Mouse (Mus musculus): Measurements from ENCODE around the gene Pmf1. TPM values are rescaled to one million over a fixed set of nuclear protein-coding genes. Genes with fewer than 3 reads are reported as not detected.
"Not testable (repeated sequence)": the region's sequence is repeated elsewhere in the genome, so short reads cannot be mapped to it uniquely, and the experiment has no call there.

The Pmf1 gene
- polyA plus RNA-seq, 2 experiments from 2014 or later, result 62.7 to 63.7 TPM

- ATAC-seq, result no peak
Measured at GRCm38 (mm10) chr3:88393776-88394375, 16.3 kb downstream of the Pmf1 start.

GRCm38 (mm10) chr3:88384364-88384763, 25.8 kb downstream of the Pmf1 start, which contains the start of gene Bglap:
TSS of gene Bglap (minus strand) at chr3:88384464.
- no peak for ATAC-seq

GRCm38 (mm10) chr3:88382383-88382782, 27.7 kb downstream of the Pmf1 start:
- ATAC-seq, result not testable (repeated sequence)

- ATAC-seq, result peak; percentile 93
Measured at GRCm38 (mm10) chr3:88381389-88382315, 28.5 kb downstream of the Pmf1 start.

- not testable (repeated sequence) for ATAC-seq
Measured at GRCm38 (mm10) chr3:88378599-88378998, 31.5 kb downstream of the Pmf1 start, which contains the start of gene Bglap2. TSS of gene Bglap2 (minus strand) at chr3:88378699.

GRCm38 (mm10) chr3:88376644-88377043, 33.5 kb downstream of the Pmf1 start:
- ATAC-seq, result not testable (repeated sequence)

GRCm38 (mm10) chr3:88375750-88376626, 34.1 kb downstream of the Pmf1 start:
- peak; percentile 84 for ATAC-seq

DNA sequence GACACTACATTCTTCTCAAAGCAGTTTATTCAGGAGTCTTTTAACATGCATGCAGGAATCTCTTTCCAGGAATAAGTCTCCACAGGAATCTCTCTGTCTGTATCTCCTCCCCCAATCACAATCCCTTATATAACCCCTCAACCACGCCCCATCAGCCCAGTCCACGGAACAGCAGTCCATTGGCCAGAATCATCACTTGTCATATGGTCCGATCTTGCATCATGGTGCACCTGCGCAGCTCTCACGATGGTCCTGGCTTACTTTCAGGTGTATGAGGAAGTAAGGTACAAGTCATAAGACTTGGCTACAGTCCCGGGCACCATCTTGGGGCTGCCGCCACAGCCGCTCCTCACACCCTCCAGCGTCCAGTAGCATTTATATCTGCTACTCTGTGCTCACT, 37.5 kb downstream of the Pmf1 start, which contains the start of gene Bglap3:
Bglap3 (minus strand) TSS at position 101 of the 400 bp plus-strand sequence.
- not testable (repeated sequence) for ATAC-seq

- ATAC-seq, result not testable (repeated sequence)
Measured at GRCm38 (mm10) chr3:88368511-88368910, 41.6 kb downstream of the Pmf1 start.

GRCm38 (mm10) chr3:88367517-88367916, 42.6 kb downstream of the Pmf1 start:
- ATAC-seq, result not testable (repeated sequence)

- peak; percentile 84 for ATAC-seq
Measured at GRCm38 (mm10) chr3:88366830-88367428, 43.2 kb downstream of the Pmf1 start.

- ATAC-seq, result no peak
Measured at GRCm38 (mm10) chr3:88365705-88366361, 44.3 kb downstream of the Pmf1 start.

GRCm38 (mm10) chr3:88364337-88364736, 45.8 kb downstream of the Pmf1 start, which contains the start of gene Paqr6:
TSS of gene Paqr6 (plus strand) at chr3:88364584.
- ATAC-seq, result no peak

- no peak for ATAC-seq
Measured at GRCm38 (mm10) chr3:88363700-88364099, 46.4 kb downstream of the Pmf1 start.

- no peak for ATAC-seq
Measured at GRCm38 (mm10) chr3:88361612-88362313, 48.4 kb downstream of the Pmf1 start.

GRCm38 (mm10) chr3:88361096-88361495, 49.0 kb downstream of the Pmf1 start:
- ATAC-seq, result no peak

- ATAC-seq, result no peak
Measured at GRCm38 (mm10) chr3:88359989-88360388, 50.1 kb downstream of the Pmf1 start.

- no peak for ATAC-seq
Measured at GRCm38 (mm10) chr3:88359584-88359983, 50.5 kb downstream of the Pmf1 start.

GRCm38 (mm10) chr3:88354396-88355165, 55.5 kb downstream of the Pmf1 start:
- no peak for ATAC-seq

- no peak for ATAC-seq
Measured at GRCm38 (mm10) chr3:88352907-88353306, 57.2 kb downstream of the Pmf1 start.
